Mouse (Mus musculus) ovary, postnatal 36 days (tissue): ENCODE data around the gene Gm17571.

ENCODE experiments used
- DNase-seq: peaks from one replicate; pipeline ENCODE4 v3.0.0; 2022; ENCODE audit warnings: low spot score, mixed read lengths

Gene Gm17571

GRCm38 (mm10) chr9:13446703-13447285 is at the start of gene Gm17571:
Gene Gm17571, minus strand, starts transcription at chr9:13446753.
- no peak for DNase-seq

- no peak for DNase-seq
Observed at GRCm38 (mm10) chr9:13495530-13495929, 49.0 kb upstream of the Gm17571 start.

- no peak for DNase-seq
Observed at GRCm38 (mm10) chr9:13493746-13494145, 47.2 kb upstream of the Gm17571 start.

GRCm38 (mm10) chr9:13492807-13493206 is 46.3 kb upstream of the Gm17571 start:
- DNase-seq: no peak

- no peak for DNase-seq
Observed at GRCm38 (mm10) chr9:13491854-13492620, 45.5 kb upstream of the Gm17571 start.

GRCm38 (mm10) chr9:13491107-13491506 is 44.6 kb upstream of the Gm17571 start:
- DNase-seq: no peak

GRCm38 (mm10) chr9:13485914-13486313 is 39.4 kb upstream of the Gm17571 start:
- no peak for DNase-seq

- DNase-seq: no peak
Observed at GRCm38 (mm10) chr9:13484267-13485240, 38.0 kb upstream of the Gm17571 start.

- no peak for DNase-seq
Observed at GRCm38 (mm10) chr9:13483199-13484068, 36.9 kb upstream of the Gm17571 start.

- DNase-seq: no peak
Observed at GRCm38 (mm10) chr9:13479275-13479674, 32.7 kb upstream of the Gm17571 start.

- DNase-seq: no peak
Observed at GRCm38 (mm10) chr9:13474951-13475350, 28.4 kb upstream of the Gm17571 start.

GRCm38 (mm10) chr9:13470013-13470412 is 23.5 kb upstream of the Gm17571 start:
- no peak for DNase-seq

- no peak for DNase-seq
Observed at GRCm38 (mm10) chr9:13468778-13469177, 22.2 kb upstream of the Gm17571 start.

GRCm38 (mm10) chr9:13467745-13468144 is 21.2 kb upstream of the Gm17571 start:
- no peak for DNase-seq

- no peak for DNase-seq
Observed at GRCm38 (mm10) chr9:13466816-13467215, 20.3 kb upstream of the Gm17571 start.

GRCm38 (mm10) chr9:13466351-13466750 is 19.8 kb upstream of the Gm17571 start:
- no peak for DNase-seq

- no peak for DNase-seq
Observed at GRCm38 (mm10) chr9:13465358-13466020, 18.9 kb upstream of the Gm17571 start.

- DNase-seq: no peak
Observed at GRCm38 (mm10) chr9:13460926-13461325, 14.4 kb upstream of the Gm17571 start.

- no peak for DNase-seq
Observed at GRCm38 (mm10) chr9:13460012-13460411, 13.5 kb upstream of the Gm17571 start.

GRCm38 (mm10) chr9:13459371-13459770 is 12.8 kb upstream of the Gm17571 start:
- no peak for DNase-seq

- DNase-seq: no peak
Observed at GRCm38 (mm10) chr9:13457774-13458173, 11.2 kb upstream of the Gm17571 start.
